Mouse (Mus musculus) cerebellum, postnatal 25 days (tissue): ENCODE data around the gene Mroh8.
"Not testable (repeated sequence)": the region's sequence is repeated elsewhere in the genome, so short reads cannot be mapped to it uniquely, and the experiment has no call there.

ENCODE experiments used
- DNase-seq, 2 experiments: peaks; one replicate each; pipeline ENCODE4 v3.0.0; 2021; ENCODE audit warnings: mixed read lengths in 2 of 2

Gene Mroh8

GRCm38 (mm10) chr2:157287542-157287941 lies 8.2 kb upstream of the Mroh8 start:
- peak; percentile 50 to 69 for DNase-seq

GRCm38 (mm10) chr2:157283321-157283720 lies 4.0 kb upstream of the Mroh8 start:
- DNase-seq = no peak

GRCm38 (mm10) chr2:157278717-157279415 lies 483 bp downstream of the Mroh8 start, which contains the start of gene Rpn2:
Gene Rpn2 (plus strand): TSS chr2:157279017.
- DNase-seq = peak; percentile 98 to 99

- no peak for DNase-seq
These were observed 15.5 kb downstream of the Mroh8 start for GRCm38 (mm10) chr2:157263832-157264231.

- DNase-seq = no peak
These were observed 16.2 kb downstream of the Mroh8 start for GRCm38 (mm10) chr2:157263101-157263500.

GRCm38 (mm10) chr2:157262506-157262905 lies 16.8 kb downstream of the Mroh8 start:
- DNase-seq = no peak

- no peak for DNase-seq
These were observed 17.4 kb downstream of the Mroh8 start for GRCm38 (mm10) chr2:157261930-157262329.

GRCm38 (mm10) chr2:157259720-157260119 lies 19.6 kb downstream of the Mroh8 start:
- peak; percentile 57 to 73 for DNase-seq

GRCm38 (mm10) chr2:157248111-157248510 lies 31.2 kb downstream of the Mroh8 start:
- DNase-seq = no peak

GRCm38 (mm10) chr2:157245603-157246002 lies 33.7 kb downstream of the Mroh8 start:
- no peak for DNase-seq

- no peak for DNase-seq
These were observed 34.3 kb downstream of the Mroh8 start for GRCm38 (mm10) chr2:157245001-157245400.

- DNase-seq = no peak
These were observed 43.4 kb downstream of the Mroh8 start for GRCm38 (mm10) chr2:157235946-157236345.

GRCm38 (mm10) chr2:157221916-157222315 lies 57.4 kb downstream of the Mroh8 start:
- not testable (repeated sequence) for DNase-seq

GRCm38 (mm10) chr2:157220108-157220507 lies 59.2 kb downstream of the Mroh8 start:
- no peak for DNase-seq

- DNase-seq = no peak
These were observed 67.6 kb downstream of the Mroh8 start for GRCm38 (mm10) chr2:157211731-157212130.

GRCm38 (mm10) chr2:157204366-157205218 lies 74.8 kb downstream of the Mroh8 start, which contains the start of gene Rbl1:
Gene Rbl1 (minus strand): TSS chr2:157204534.
- DNase-seq = peak; percentile 92 to 94

GRCm38 (mm10) chr2:157203459-157204365 lies 75.6 kb downstream of the Mroh8 start:
- DNase-seq = no peak

- DNase-seq = no peak
These were observed 76.3 kb downstream of the Mroh8 start for GRCm38 (mm10) chr2:157203026-157203425.

- DNase-seq = no peak
These were observed 77.0 kb downstream of the Mroh8 start for GRCm38 (mm10) chr2:157202361-157202760.

GRCm38 (mm10) chr2:157201081-157201830 lies 78.1 kb downstream of the Mroh8 start:
- DNase-seq = no peak

GRCm38 (mm10) chr2:157198405-157198804 lies 80.9 kb downstream of the Mroh8 start:
- not testable (repeated sequence) for DNase-seq

- DNase-seq = no peak
These were observed 88.7 kb downstream of the Mroh8 start for GRCm38 (mm10) chr2:157190651-157191050.
